Mouse (Mus musculus): Measurements from ENCODE around the gene Mosmo.
"Not testable (repeated sequence)": the region's sequence is repeated elsewhere in the genome, so short reads cannot be mapped to it uniquely, and the experiment has no call there.

Gene Mosmo

DNA sequence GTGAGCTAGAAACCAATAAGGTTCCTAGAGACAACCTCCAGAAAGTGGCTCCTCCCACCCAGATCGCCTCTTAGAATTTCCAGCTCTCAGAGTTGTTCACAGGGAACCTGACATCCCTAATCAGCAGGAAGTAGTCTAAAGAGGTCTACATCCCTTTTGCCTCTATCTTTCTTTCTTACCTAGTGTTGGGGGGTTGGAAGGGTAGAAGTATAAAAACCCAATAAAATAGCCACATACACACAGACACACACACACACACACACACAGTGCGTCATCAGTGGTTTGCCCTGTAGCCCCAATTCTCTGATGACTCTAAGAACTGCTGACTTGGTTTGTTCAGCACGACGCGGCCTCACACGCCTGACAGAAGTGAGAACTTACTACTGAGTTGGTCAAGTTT lies 22.2 kb downstream of the Mosmo start:
- in situ Hi-C loops (cut with MseI, MboI), result no loop called here

- in situ Hi-C loops (cut with MseI, MboI), result no loop called here
Observed at GRCm38 (mm10) chr7:120703888-120704287, 26.5 kb downstream of the Mosmo start.

- in situ Hi-C loops (cut with MseI, MboI), result no loop called here
Observed at GRCm38 (mm10) chr7:120712071-120712470, 34.7 kb downstream of the Mosmo start.

DNA sequence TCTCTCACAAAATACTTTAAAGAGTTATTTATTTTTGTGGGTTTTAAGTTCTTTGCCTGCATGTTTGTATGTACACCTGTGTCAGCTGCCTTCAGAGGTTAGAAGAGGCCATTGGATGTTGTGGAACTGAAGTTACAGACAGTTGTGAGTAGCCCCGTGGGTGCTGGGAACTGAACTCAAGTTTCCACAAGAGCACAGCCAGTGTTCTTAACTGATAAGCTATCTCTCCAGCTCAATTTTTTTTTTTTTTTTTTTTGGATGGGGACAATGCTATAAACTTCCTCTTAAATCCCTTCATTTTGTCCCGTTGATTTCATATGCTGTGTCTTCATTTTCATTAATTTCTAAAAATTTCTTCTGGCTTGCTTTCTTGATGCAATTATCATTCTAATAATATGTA lies 35.8 kb downstream of the Mosmo start:
- in situ Hi-C loops (cut with MseI, MboI), result no loop called here

DNA sequence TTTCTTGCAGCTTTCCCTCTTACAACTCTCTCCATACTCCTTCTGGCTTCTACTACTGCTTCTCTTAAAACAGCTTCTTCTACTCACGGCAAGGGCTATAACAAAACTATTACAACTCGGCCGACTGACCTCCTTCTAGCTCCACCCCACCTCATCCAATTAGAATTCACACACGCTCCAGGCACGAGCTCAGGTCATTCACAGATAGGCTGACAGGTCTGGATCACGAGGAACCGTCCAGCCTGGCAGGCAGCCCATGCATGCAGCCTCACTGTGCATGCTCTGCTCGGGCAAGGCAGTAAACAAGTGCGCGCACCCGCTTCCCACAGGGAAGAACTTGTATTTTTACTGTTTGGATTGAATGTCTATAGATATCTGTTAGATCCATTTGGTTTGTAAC lies 36.5 kb downstream of the Mosmo start:
- in situ Hi-C loops (cut with MseI, MboI), result not testable (repeated sequence)

- in situ Hi-C loops (cut with MseI, MboI), result no loop called here
Observed at GRCm38 (mm10) chr7:120717261-120717660, 39.8 kb downstream of the Mosmo start.

DNA sequence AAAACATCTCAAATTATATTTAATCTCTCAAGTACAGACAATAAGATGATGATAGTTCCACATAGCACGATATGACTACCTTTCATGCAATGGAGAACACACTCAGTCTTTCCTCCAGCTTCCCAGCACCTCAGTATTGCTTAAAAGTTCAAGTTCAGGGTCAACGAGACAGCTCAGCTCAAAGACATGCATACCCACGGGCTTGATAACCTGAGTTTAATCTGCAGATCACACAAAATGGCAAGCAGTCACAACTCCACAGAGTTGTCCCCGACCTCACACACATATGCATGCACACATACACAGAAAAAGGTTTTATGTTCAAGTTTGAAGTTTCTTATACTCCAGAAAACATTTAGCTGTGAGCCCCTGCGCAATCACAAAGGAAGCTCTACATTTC lies 43.6 kb downstream of the Mosmo start:
- in situ Hi-C loops (cut with MseI, MboI), result no loop called here

DNA sequence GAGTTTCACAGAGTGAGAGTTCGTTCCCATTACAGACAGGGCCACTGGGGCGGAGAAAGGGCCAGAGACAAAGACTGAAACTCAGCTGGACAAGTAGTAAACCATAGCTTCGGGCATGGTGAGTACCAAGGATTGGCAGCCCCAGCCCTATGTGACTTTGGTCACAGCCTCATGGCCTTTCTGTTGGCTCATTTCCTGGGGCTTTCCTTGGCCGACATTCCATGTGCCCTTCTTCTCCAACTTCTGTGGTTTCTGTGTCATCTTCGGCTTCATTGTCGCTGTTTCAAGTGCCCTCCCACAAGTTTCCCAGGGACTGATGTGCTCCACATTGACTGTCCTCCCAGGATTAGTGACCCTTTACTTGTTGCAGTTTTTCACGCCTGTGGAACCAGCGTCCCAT lies 44.0 kb downstream of the Mosmo start:
- in situ Hi-C loops (cut with MseI, MboI), result no loop called here

GRCm38 (mm10) chr7:120722063-120722462 lies 44.6 kb downstream of the Mosmo start:
- in situ Hi-C loops (cut with MseI, MboI), result no loop called here

DNA sequence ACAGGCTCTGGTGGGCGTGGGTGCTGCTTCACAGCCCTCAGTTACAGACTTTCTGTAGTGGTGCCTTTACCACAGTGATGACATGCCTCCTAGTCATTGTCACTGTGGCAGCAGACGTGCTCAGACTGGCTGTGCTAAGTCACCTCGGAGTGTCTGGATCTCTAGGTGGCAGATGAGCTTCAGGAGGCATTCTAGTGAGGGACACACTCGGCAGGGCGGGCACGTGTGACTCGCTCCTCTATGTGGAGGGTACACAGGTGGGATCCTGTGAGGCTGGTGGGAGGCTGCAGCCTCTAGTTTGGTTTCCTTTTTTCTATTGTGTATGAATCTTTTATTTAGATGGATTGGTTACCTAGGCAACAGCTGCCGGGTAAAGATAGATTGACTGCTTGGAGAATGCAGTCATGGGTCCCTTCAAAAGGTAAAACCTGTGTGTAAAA lies 45.4 kb downstream of the Mosmo start:
- in situ Hi-C loops (cut with MseI, MboI), result no loop called here

- in situ Hi-C loops (cut with MseI, MboI), result no loop called here
Observed at GRCm38 (mm10) chr7:120727581-120727980, 50.2 kb downstream of the Mosmo start.

DNA sequence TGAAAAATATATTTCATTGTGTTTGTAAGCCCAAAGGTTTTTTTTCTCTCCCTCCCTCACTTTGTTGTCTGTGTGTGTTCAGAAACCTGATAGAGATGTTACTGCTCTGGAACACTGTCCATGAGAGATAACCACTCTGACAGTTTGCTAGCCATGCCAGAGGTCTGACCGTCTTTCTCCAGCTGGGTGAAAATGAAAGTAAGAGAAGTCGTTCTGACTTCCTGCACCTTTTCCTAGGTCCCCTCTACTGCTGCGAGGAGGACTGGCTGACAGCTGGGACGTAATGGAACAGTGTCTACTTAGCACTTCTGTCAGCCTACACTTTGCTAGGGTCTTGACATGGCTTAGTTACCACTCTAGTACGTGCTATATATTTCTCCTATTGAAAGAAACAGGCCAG lies 52.2 kb downstream of the Mosmo start:
- in situ Hi-C loops (cut with MseI, MboI), result no loop called here

DNA sequence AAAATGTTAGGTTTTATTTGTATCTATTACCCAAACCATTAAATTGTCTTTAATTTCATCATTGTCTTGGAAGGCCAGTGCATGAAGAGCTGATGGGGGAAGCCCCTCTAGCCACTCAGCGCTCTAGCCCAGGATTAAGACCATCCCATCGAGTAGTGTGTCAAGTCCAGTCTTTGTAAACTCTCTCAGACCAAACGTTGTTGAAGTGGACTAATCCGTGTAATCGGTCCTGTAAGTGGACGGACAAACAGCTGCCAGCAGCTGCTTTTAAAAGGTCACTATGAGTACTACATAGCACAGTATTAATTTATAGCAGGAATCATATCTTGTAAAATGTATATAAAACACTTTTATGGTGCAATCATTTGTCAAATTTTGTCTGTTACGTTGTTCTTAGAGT lies 55.5 kb downstream of the Mosmo start:
- in situ Hi-C loops (cut with MseI, MboI), result no loop called here

DNA sequence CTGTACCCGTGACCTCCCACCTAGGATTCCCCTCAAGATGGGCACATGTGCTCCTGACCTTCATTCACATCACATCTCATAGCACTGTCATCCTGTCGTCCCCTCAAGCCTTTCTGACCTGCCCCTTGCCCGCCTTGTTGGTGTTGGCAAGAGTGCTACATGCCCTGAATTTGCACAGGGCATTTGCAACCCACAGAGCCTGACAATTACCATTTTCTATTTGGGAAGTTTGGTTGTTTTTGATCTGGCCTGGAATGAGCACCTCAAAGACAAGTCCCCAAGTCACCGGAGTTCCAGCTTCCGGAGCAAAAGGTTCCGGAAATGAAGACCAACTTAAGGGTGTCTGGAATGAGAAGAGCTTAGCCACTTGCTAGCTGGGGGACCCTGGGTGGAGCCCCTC lies 61.6 kb downstream of the Mosmo start, which contains the start of gene Vwa3a:
Vwa3a (plus strand) TSS at position 301 of the 400 bp plus-strand sequence.
- in situ Hi-C loops (cut with MseI, MboI), result no loop called here

GRCm38 (mm10) chr7:120739558-120740101 lies 62.2 kb downstream of the Mosmo start:
- in situ Hi-C loops (cut with MseI, MboI), result no loop called here

GRCm38 (mm10) chr7:120743366-120744351 lies 66.2 kb downstream of the Mosmo start:
- in situ Hi-C loops (cut with MseI, MboI), result no loop called here

- in situ Hi-C loops (cut with MseI, MboI), result no loop called here
Observed at GRCm38 (mm10) chr7:120744606-120745005, 67.2 kb downstream of the Mosmo start.

DNA sequence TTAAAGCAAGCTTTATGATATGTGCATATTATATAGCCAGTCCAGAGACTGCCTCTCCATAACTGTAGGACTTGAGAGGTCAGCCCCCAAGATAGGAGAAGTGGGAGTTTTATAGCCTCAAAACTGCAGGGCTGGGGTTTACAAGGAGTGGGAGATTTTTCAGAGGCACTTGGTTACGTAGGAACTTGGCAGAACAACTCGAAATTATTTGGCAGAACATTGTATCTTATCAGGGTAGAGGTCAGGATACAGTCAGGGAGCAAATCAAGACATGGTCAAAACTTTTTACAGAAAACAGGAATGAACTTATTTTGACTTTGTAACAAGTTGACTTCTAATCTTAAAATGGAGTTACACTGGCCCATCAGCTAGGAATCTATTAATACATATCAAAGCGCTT lies 68.6 kb downstream of the Mosmo start:
- in situ Hi-C loops (cut with MseI, MboI), result no loop called here

DNA sequence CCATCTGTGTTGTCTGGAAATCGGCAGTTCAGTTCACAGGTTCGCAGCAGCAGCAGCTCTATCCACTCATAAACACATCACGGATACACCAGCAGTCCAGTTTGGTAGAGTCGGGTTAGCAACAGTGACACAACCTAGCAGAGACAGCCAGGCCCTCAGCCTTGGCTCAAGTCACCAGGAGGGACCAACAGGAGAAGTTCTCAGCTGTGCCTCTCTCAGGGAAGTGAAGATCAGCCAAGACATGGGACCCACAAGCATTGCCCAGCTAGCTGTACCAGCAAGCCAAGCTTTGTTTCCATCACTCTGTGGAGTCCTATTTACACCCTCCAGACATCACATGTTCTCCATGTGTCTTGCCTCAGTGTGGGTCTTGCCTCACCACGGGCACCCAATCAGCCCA lies 69.4 kb downstream of the Mosmo start:
- in situ Hi-C loops (cut with MseI, MboI), result no loop called here

- in situ Hi-C loops (cut with MseI, MboI), result no loop called here
Observed at GRCm38 (mm10) chr7:120748478-120748877, 71.1 kb downstream of the Mosmo start.

DNA sequence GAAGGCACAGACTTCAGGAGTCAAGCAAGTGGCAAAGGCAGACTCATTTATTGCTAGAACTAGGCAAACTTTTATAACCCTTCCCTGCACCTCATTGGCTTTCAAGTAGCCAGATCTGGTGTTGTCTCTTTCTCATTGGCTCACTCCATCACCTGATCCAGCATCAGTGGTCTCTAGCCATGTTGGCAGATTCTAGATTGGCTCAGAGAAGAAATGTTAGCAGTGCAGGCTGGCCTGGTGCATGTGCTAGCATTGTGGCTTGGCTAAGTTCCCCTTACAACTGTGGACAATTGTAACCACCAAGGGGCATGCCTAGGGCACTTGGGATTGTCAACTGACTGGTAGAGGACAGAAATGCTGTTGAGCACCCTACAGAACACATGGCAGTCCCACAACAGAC lies 73.9 kb downstream of the Mosmo start:
- in situ Hi-C loops (cut with MseI, MboI), result loop anchor here in 1 of 2 experiments (5.0 to 10.0 kb wide), 2 partner anchors 73 to 84 kb away; no protein-coding TSS in a partner anchor

GRCm38 (mm10) chr7:120751906-120752305 lies 74.5 kb downstream of the Mosmo start:
- in situ Hi-C loops (cut with MseI, MboI), result loop anchor here in 1 of 2 experiments (5.0 to 10.0 kb wide), 2 partner anchors 73 to 85 kb away; no protein-coding TSS in a partner anchor

DNA sequence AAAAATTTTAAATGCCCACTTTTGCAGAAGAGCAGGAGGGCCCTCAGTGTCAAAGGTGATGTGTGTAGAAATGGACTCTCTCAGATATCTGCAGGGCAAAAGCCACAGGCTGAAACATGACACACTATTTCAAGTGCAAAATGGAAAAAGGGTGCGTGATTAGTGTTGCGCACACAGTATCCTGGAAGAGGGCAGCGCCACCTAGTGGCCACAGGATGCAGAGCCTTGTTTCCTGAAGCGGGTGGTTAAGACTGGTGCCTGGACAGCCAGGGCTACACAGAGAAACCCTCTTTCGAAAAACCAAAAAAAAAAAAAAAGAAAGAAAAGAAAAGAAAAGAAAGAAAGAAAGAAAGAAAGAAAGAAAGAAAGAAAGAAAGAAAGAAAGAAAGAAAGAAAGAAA lies 77.3 kb downstream of the Mosmo start:
- in situ Hi-C loops (cut with MseI, MboI), result loop anchor here in 1 of 2 experiments (5.0 to 10.0 kb wide), 2 partner anchors 70 to 87 kb away; no protein-coding TSS in a partner anchor

All from mouse trophoblast stem cell (cell line).